Mouse (Mus musculus) thymus, postnatal 4 days (tissue): ENCODE measurements around the gene Lsmem1.
"Not testable (repeated sequence)": the region's sequence is repeated elsewhere in the genome, so short reads cannot be mapped to it uniquely, and the experiment has no call there.

ENCODE experiments used
- DNase-seq: peaks from one replicate; pipeline ENCODE4 v3.0.0; 2021

The Lsmem1 gene

GRCm38 (mm10) chr12:40209049-40209448 is 9.8 kb upstream of the Lsmem1 start:
- no peak for DNase-seq

GRCm38 (mm10) chr12:40207909-40208308 is 8.6 kb upstream of the Lsmem1 start:
- no peak for DNase-seq

- DNase-seq, result no peak
Observed at GRCm38 (mm10) chr12:40202161-40203035, 3.1 kb upstream of the Lsmem1 start.

- no peak for DNase-seq
Observed at GRCm38 (mm10) chr12:40200484-40201235, 1.4 kb upstream of the Lsmem1 start.

GRCm38 (mm10) chr12:40199795-40200402 is 609 bp upstream of the Lsmem1 start:
- DNase-seq, result peak; percentile 80

- peak; percentile 75 for DNase-seq
Observed at GRCm38 (mm10) chr12:40198427-40198826, 863 bp downstream of the Lsmem1 start.

- DNase-seq, result peak; percentile 35
Observed at GRCm38 (mm10) chr12:40198019-40198418, 1.3 kb downstream of the Lsmem1 start.

- DNase-seq, result peak; percentile 36
Observed at GRCm38 (mm10) chr12:40197511-40197910, 1.8 kb downstream of the Lsmem1 start.

- DNase-seq, result no peak
Observed at GRCm38 (mm10) chr12:40185474-40185873, 13.8 kb downstream of the Lsmem1 start.

- peak; percentile 79 for DNase-seq
Observed at GRCm38 (mm10) chr12:40177089-40177488, 22.2 kb downstream of the Lsmem1 start.

GRCm38 (mm10) chr12:40176158-40176557 is 23.1 kb downstream of the Lsmem1 start:
- no peak for DNase-seq

- DNase-seq, result not testable (repeated sequence)
Observed at GRCm38 (mm10) chr12:40175171-40175570, 24.1 kb downstream of the Lsmem1 start.

GRCm38 (mm10) chr12:40171637-40172036 is 27.7 kb downstream of the Lsmem1 start:
- no peak for DNase-seq

GRCm38 (mm10) chr12:40169675-40170074 is 29.6 kb downstream of the Lsmem1 start:
- peak; percentile 34 for DNase-seq

- no peak for DNase-seq
Observed at GRCm38 (mm10) chr12:40164621-40165020, 34.7 kb downstream of the Lsmem1 start.

GRCm38 (mm10) chr12:40160777-40161176 is 38.5 kb downstream of the Lsmem1 start:
- DNase-seq, result no peak

- DNase-seq, result no peak
Observed at GRCm38 (mm10) chr12:40154188-40154587, 45.1 kb downstream of the Lsmem1 start.

GRCm38 (mm10) chr12:40152353-40153069 is 46.8 kb downstream of the Lsmem1 start:
- DNase-seq, result no peak

GRCm38 (mm10) chr12:40147319-40147718 is 52.0 kb downstream of the Lsmem1 start:
- no peak for DNase-seq

- no peak for DNase-seq
Observed at GRCm38 (mm10) chr12:40146510-40146909, 52.8 kb downstream of the Lsmem1 start.

GRCm38 (mm10) chr12:40140706-40141105 is 58.6 kb downstream of the Lsmem1 start:
- DNase-seq, result no peak

- no peak for DNase-seq
Observed at GRCm38 (mm10) chr12:40139484-40140245, 59.6 kb downstream of the Lsmem1 start.
